Mouse (Mus musculus): ENCODE measurements around the gene Cgas.

Gene Cgas

GRCm38 (mm10) chr9:78463337-78463736 is 20.3 kb upstream of the Cgas start:
- no peak for DNase-seq (ENCODE audit: low spot score in 2 of 2)

- no peak for DNase-seq (ENCODE audit: low spot score in 2 of 2)
Observed at GRCm38 (mm10) chr9:78457026-78457425, 14.0 kb upstream of the Cgas start.

GRCm38 (mm10) chr9:78451382-78451781 is 8.3 kb upstream of the Cgas start:
- DNase-seq (ENCODE audit: low spot score in 2 of 2), result no peak

GRCm38 (mm10) chr9:78450404-78450803 is 7.4 kb upstream of the Cgas start:
- DNase-seq (ENCODE audit: low spot score in 2 of 2), result no peak

- peak; percentile 44 to 83 for DNase-seq (ENCODE audit: low spot score in 2 of 2)
Observed at GRCm38 (mm10) chr9:78447973-78448873, 5.2 kb upstream of the Cgas start, which contains the start of the genes Mto1 and Gm17324. TSS of gene Mto1 (plus strand) at chr9:78448208. TSS of gene Gm17324 (minus strand) at chr9:78448786.

- DNase-seq (ENCODE audit: low spot score in 2 of 2), result no peak
Observed at GRCm38 (mm10) chr9:78447606-78447972, 4.6 kb upstream of the Cgas start.

- DNase-seq (ENCODE audit: low spot score in 2 of 2), result no peak
Observed at GRCm38 (mm10) chr9:78442237-78442578, 829 bp downstream of the Cgas start.

GRCm38 (mm10) chr9:78439426-78439825 is 3.6 kb downstream of the Cgas start:
- no peak for DNase-seq (ENCODE audit: low spot score in 2 of 2)

GRCm38 (mm10) chr9:78432471-78432870 is 10.6 kb downstream of the Cgas start:
- no peak for DNase-seq (ENCODE audit: low spot score in 2 of 2)

- no peak for DNase-seq (ENCODE audit: low spot score in 2 of 2)
Observed at GRCm38 (mm10) chr9:78430486-78430885, 12.6 kb downstream of the Cgas start.

GRCm38 (mm10) chr9:78429551-78429950 is 13.5 kb downstream of the Cgas start:
- DNase-seq (ENCODE audit: low spot score in 2 of 2), result no peak

GRCm38 (mm10) chr9:78428870-78429432 is 14.1 kb downstream of the Cgas start:
- DNase-seq (ENCODE audit: low spot score in 2 of 2), result no peak

GRCm38 (mm10) chr9:78428185-78428584 is 14.9 kb downstream of the Cgas start:
- DNase-seq (ENCODE audit: low spot score in 2 of 2), result no peak

- DNase-seq (ENCODE audit: low spot score in 2 of 2), result no peak
Observed at GRCm38 (mm10) chr9:78427362-78427781, 15.7 kb downstream of the Cgas start.

GRCm38 (mm10) chr9:78401596-78401995 is 41.4 kb downstream of the Cgas start:
- no peak for DNase-seq (ENCODE audit: low spot score in 2 of 2)

GRCm38 (mm10) chr9:78400570-78400969 is 42.5 kb downstream of the Cgas start:
- DNase-seq (ENCODE audit: low spot score in 2 of 2), result no peak

- DNase-seq (ENCODE audit: low spot score in 2 of 2), result no peak
Observed at GRCm38 (mm10) chr9:78396517-78396916, 46.5 kb downstream of the Cgas start.

GRCm38 (mm10) chr9:78395630-78396351 is 47.2 kb downstream of the Cgas start, which contains the start of gene Ddx43:
TSS of gene Ddx43 (plus strand) at chr9:78395777.
- DNase-seq (ENCODE audit: low spot score in 2 of 2), result peak in 1 of 2 experiments; percentile 18

- no peak for DNase-seq (ENCODE audit: low spot score in 2 of 2)
Observed at GRCm38 (mm10) chr9:78395244-78395629, 47.8 kb downstream of the Cgas start.

GRCm38 (mm10) chr9:78394602-78395001 is 48.4 kb downstream of the Cgas start:
- DNase-seq (ENCODE audit: low spot score in 2 of 2), result no peak

- DNase-seq (ENCODE audit: low spot score in 2 of 2), result no peak
Observed at GRCm38 (mm10) chr9:78393741-78394140, 49.3 kb downstream of the Cgas start.

GRCm38 (mm10) chr9:78389981-78390380 is 53.1 kb downstream of the Cgas start:
- no peak for DNase-seq (ENCODE audit: low spot score in 2 of 2)

Measured in left cerebral cortex, adult 9 months (tissue).